Mouse (Mus musculus) embryo, embryonic 11 days (tissue): ENCODE data around the gene Ublcp1.

Source experiments
- DNase-seq: peaks from one replicate; pipeline ENCODE4 v3.0.0-alpha.2; 2015

Ublcp1 gene

GRCm38 (mm10) chr11:44470432-44471336 lies at the start of gene Ublcp1:
TSS of gene Ublcp1 (minus strand) at chr11:44470498.
- peak; percentile 95 for DNase-seq

- DNase-seq, result peak; percentile 74
These were observed 49.0 kb upstream of the Ublcp1 start for GRCm38 (mm10) chr11:44519096-44519949.

- peak; percentile 89 for DNase-seq
These were observed 48.2 kb upstream of the Ublcp1 start, which contains the start of gene Rnf145 for GRCm38 (mm10) chr11:44518281-44519095. TSS of gene Rnf145 (plus strand) at chr11:44518964.

- no peak for DNase-seq
These were observed 47.4 kb upstream of the Ublcp1 start for GRCm38 (mm10) chr11:44517561-44518280.

GRCm38 (mm10) chr11:44516362-44516761 lies 46.1 kb upstream of the Ublcp1 start:
- no peak for DNase-seq

GRCm38 (mm10) chr11:44514666-44515065 lies 44.4 kb upstream of the Ublcp1 start:
- no peak for DNase-seq

- no peak for DNase-seq
These were observed 42.7 kb upstream of the Ublcp1 start for GRCm38 (mm10) chr11:44513026-44513422.

GRCm38 (mm10) chr11:44512044-44513025 lies 42.0 kb upstream of the Ublcp1 start:
- DNase-seq, result no peak

GRCm38 (mm10) chr11:44510371-44510770 lies 40.1 kb upstream of the Ublcp1 start:
- DNase-seq, result no peak

- no peak for DNase-seq
These were observed 39.6 kb upstream of the Ublcp1 start for GRCm38 (mm10) chr11:44509906-44510305.

- no peak for DNase-seq
These were observed 38.6 kb upstream of the Ublcp1 start for GRCm38 (mm10) chr11:44508876-44509275.

- DNase-seq, result no peak
These were observed 34.5 kb upstream of the Ublcp1 start for GRCm38 (mm10) chr11:44504761-44505160.

GRCm38 (mm10) chr11:44504146-44504545 lies 33.8 kb upstream of the Ublcp1 start:
- DNase-seq, result no peak

- DNase-seq, result no peak
These were observed 32.6 kb upstream of the Ublcp1 start for GRCm38 (mm10) chr11:44502931-44503330.

- DNase-seq, result no peak
These were observed 31.2 kb upstream of the Ublcp1 start for GRCm38 (mm10) chr11:44501477-44501876.

- no peak for DNase-seq
These were observed 30.7 kb upstream of the Ublcp1 start for GRCm38 (mm10) chr11:44500966-44501365.

- DNase-seq, result no peak
These were observed 28.3 kb upstream of the Ublcp1 start for GRCm38 (mm10) chr11:44498412-44499272.

GRCm38 (mm10) chr11:44496217-44496616 lies 25.9 kb upstream of the Ublcp1 start:
- DNase-seq, result no peak

- no peak for DNase-seq
These were observed 24.5 kb upstream of the Ublcp1 start for GRCm38 (mm10) chr11:44494643-44495323.
